Mouse (Mus musculus) C2C12 (cell line): ENCODE measurements around the gene Irx3.

Source experiments
- CTCF ChIP-seq: IDR thresholded peaks from one replicate; pipeline ENCODE4 v1.5.1; 2011; ENCODE audit not compliant: control insufficient read depth, insufficient read depth, insufficient read length
- FOSL1 ChIP-seq: IDR thresholded peaks from one replicate; pipeline ENCODE4 v1.8.0; 2011; ENCODE audit warnings: mild to moderate bottlenecking, low read length; ENCODE audit not compliant: poor library complexity, insufficient read depth, severe bottlenecking
- MAX ChIP-seq: IDR thresholded peaks from one replicate; pipeline ENCODE4 v1.6.1; 2011; ENCODE audit warnings: mild to moderate bottlenecking, control low read depth
- MYOG ChIP-seq: IDR thresholded peaks from one replicate; pipeline ENCODE4 v1.6.1; 2011; ENCODE audit not compliant: control insufficient read depth, insufficient read length; ENCODE audit errors: extremely low read depth
- USF1 ChIP-seq: IDR thresholded peaks from one replicate; pipeline ENCODE4 v1.6.1; 2011; ENCODE audit warnings: low read depth, mild to moderate bottlenecking, control low read depth, moderate library complexity

- no peak for TF ChIP-seq CTCF
- no peak for TF ChIP-seq USF1
- no peak for TF ChIP-seq MYOG
- TF ChIP-seq MAX: no peak
- no peak for TF ChIP-seq FOSL1
Observed at GRCm38 (mm10) chr8:91821976-91822375, 20.1 kb upstream of the Irx3 start.
